Mouse (Mus musculus): Measurements from ENCODE around the gene Igdcc4. TPM values are rescaled to one million over a fixed set of nuclear protein-coding genes. Genes with fewer than 3 reads are reported as not detected.

Igdcc4 gene
- polyA plus RNA-seq, 2 experiments: 4.5 to 4.6 TPM

GRCm38 (mm10) chr9:65168952-65169351 lies 67.7 kb downstream of the Igdcc4 start:
- H3K27ac ChIP-seq: no peak overlapping the region
- H3K9me3 ChIP-seq (ENCODE audit: control insufficient read depth, low read length): no peaks in the 10 kb centered on the region
- H3K9ac ChIP-seq (replicated peaks): no peak overlapping the region
- H3K4me1 ChIP-seq (replicated peaks; ENCODE audit: control insufficient read depth in 2 of 2, insufficient read depth in 2 of 2, low read length in 1 of 2): no peaks in the 10 kb centered on the region
- DNase-seq (ENCODE audit: low read depth in 3 of 3, low spot score in 3 of 3) (no peak), ATAC-seq (ENCODE audit: insufficient read depth) (no peak)
- TF ChIP-seq EP300 (IDR thresholded peaks at IDR 0.05; ENCODE audit: low read depth) (no peak), CTCF (IDR thresholded peaks at IDR 0.05; ENCODE audit: low read depth) (no peak)
- no peak overlapping the region for H3K4me3 ChIP-seq (ENCODE audit: insufficient read depth in 1 of 2, low read depth in 2 of 2, low read length in 2 of 2)
- H3K36me3 ChIP-seq (replicated peaks; ENCODE audit: control insufficient read depth, insufficient read depth, low read depth): no peaks in the 10 kb centered on the region
- WGBS (ENCODE audit: insufficient replicate concordance): 47% methylated on average over 4 of the region's 4 CpGs
- H3K4me2 ChIP-seq (ENCODE audit: low read depth): no peak overlapping the region
- peaks cover 5% of the 10 kb centered on the region for H3K27me3 ChIP-seq (ENCODE audit: control insufficient read depth, insufficient read depth, low read length)

DNA sequence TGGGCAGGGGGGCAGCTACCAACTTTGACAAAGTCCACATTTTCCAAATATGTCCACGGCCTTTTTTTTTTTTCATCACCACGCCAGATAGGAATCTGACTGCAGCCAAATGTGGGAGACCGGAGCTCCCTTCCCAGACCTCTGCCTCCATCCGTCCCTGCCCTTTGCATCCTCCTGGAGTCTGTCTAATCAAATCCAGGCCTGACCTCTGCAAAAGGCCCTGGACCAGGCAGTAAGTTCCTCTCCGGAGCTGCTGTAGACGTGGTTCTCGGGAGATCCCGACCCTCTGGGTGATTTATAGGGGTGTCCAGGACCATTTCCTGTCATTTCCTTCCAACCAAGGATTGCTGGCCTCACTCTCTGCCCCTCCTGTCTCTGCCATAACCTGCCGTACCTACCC lies 71.4 kb downstream of the Igdcc4 start:
- H3K27me3 ChIP-seq (ENCODE audit: control insufficient read depth, insufficient read depth, low read length): no peaks in the 10 kb centered on the region
- no peaks in the 10 kb centered on the region for H3K9me3 ChIP-seq (ENCODE audit: control insufficient read depth, low read length)
- ATAC-seq (ENCODE audit: insufficient read depth): no peak
- TF ChIP-seq CTCF (IDR thresholded peaks at IDR 0.05; ENCODE audit: low read depth): no peak
- TF ChIP-seq EP300 (IDR thresholded peaks at IDR 0.05; ENCODE audit: low read depth): no peak
- H3K27ac ChIP-seq: no peak overlapping the region
- H3K4me2 ChIP-seq (ENCODE audit: low read depth): no peak overlapping the region
- WGBS (ENCODE audit: insufficient replicate concordance): 44% methylated on average over 9 of the region's 9 CpGs
- H3K36me3 ChIP-seq (replicated peaks; ENCODE audit: control insufficient read depth, insufficient read depth, low read depth): no peaks in the 10 kb centered on the region
- H3K4me3 ChIP-seq (ENCODE audit: insufficient read depth in 1 of 2, low read depth in 2 of 2, low read length in 2 of 2): no peak overlapping the region
- H3K9ac ChIP-seq (replicated peaks): no peak overlapping the region
- no peak for DNase-seq (ENCODE audit: low read depth in 3 of 3, low spot score in 3 of 3)
- H3K4me1 ChIP-seq (replicated peaks; ENCODE audit: control insufficient read depth in 2 of 2, insufficient read depth in 2 of 2, low read length in 1 of 2): no peaks in the 10 kb centered on the region

- ATAC-seq (ENCODE audit: insufficient read depth) (no peak), DNase-seq (ENCODE audit: low read depth in 3 of 3, low spot score in 3 of 3) (no peak)
- H3K9me3 ChIP-seq (ENCODE audit: control insufficient read depth, low read length): no peaks in the 10 kb centered on the region
- TF ChIP-seq EP300 (IDR thresholded peaks at IDR 0.05; ENCODE audit: low read depth): no peak
- no peak for TF ChIP-seq CTCF (IDR thresholded peaks at IDR 0.05; ENCODE audit: low read depth)
- H3K4me1 ChIP-seq (replicated peaks; ENCODE audit: control insufficient read depth in 2 of 2, insufficient read depth in 2 of 2, low read length in 1 of 2): no peaks in the 10 kb centered on the region
- peaks cover 3% of the 10 kb centered on the region for H3K27me3 ChIP-seq (ENCODE audit: control insufficient read depth, insufficient read depth, low read length)
- H3K4me3 ChIP-seq (ENCODE audit: insufficient read depth in 1 of 2, low read depth in 2 of 2, low read length in 2 of 2): no peak overlapping the region
- WGBS (ENCODE audit: insufficient replicate concordance): 51% methylated on average over 5 of the region's 5 CpGs
- no peak overlapping the region for H3K9ac ChIP-seq (replicated peaks)
- H3K4me2 ChIP-seq (ENCODE audit: low read depth): no peak overlapping the region
- no peak overlapping the region for H3K27ac ChIP-seq
- H3K36me3 ChIP-seq (replicated peaks; ENCODE audit: control insufficient read depth, insufficient read depth, low read depth): no peaks in the 10 kb centered on the region
Measured at GRCm38 (mm10) chr9:65175234-65175938, 74.1 kb downstream of the Igdcc4 start.

DNA sequence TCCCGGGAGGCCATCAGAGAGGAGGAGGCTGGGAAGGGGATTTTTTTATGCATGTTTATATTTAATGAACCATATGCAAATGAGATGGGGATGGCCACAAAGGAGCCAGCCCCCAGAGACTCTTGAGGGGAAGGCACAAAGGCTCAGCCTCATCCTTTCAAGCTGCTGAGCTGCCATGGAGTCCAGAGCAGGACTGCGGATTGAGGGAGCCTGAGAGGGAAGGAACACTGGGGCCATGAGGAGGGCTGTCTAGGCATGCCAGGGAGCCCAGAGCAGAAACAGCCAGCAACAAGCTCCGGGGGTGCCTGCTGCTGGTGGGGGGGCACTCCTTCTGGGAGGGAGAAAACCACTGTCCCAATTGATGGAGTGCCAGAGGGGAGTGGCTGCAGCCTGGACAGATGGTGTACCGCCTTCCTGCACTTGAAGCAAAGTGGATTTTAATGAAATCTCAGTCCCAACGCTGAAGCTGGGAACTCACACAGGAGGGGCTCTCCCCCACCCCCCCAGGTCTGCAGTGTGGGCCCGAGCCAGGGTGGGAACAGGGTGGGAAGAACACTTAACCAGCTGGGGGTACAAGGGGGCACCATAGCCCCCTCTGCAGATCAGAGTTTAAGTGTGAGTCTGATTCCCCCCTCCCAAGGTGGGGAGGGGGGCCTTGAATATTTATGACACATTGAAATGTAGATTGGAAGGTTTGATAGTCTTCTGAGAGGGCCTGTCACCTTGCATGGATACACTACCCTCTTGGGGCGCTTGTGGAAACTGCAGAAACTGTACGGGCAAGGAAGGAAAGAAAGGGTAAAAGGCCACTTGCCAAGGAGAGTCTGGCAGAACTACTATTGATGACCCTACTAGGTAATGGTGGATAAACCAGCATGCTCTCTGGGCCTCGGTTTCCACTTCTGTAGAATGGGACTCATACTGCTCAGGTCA lies 74.9 kb downstream of the Igdcc4 start:
- DNase-seq (ENCODE audit: low read depth in 3 of 3, low spot score in 3 of 3) (no peak), ATAC-seq (ENCODE audit: insufficient read depth) (no peak)
- Histone ChIP-seq H3K27ac (no peak overlapping the region), H3K9ac (replicated peaks) (no peak overlapping the region), H3K4me2 (ENCODE audit: low read depth) (no peak overlapping the region), H3K27me3 (ENCODE audit: control insufficient read depth, insufficient read depth, low read length) (peaks cover 3% of the 10 kb centered on the region), H3K36me3 (replicated peaks; ENCODE audit: control insufficient read depth, insufficient read depth, low read depth) (no peaks in the 10 kb centered on the region), H3K9me3 (ENCODE audit: control insufficient read depth, low read length) (no peaks in the 10 kb centered on the region), H3K4me3 (ENCODE audit: insufficient read depth in 1 of 2, low read depth in 2 of 2, low read length in 2 of 2) (no peak overlapping the region), H3K4me1 (replicated peaks; ENCODE audit: control insufficient read depth in 2 of 2, insufficient read depth in 2 of 2, low read length in 1 of 2) (no peaks in the 10 kb centered on the region)
- TF ChIP-seq EP300 (IDR thresholded peaks at IDR 0.05; ENCODE audit: low read depth): no peak
- no peak for TF ChIP-seq CTCF (IDR thresholded peaks at IDR 0.05; ENCODE audit: low read depth)
- WGBS (ENCODE audit: insufficient replicate concordance): 40% methylated on average over 9 of the region's 9 CpGs

DNA sequence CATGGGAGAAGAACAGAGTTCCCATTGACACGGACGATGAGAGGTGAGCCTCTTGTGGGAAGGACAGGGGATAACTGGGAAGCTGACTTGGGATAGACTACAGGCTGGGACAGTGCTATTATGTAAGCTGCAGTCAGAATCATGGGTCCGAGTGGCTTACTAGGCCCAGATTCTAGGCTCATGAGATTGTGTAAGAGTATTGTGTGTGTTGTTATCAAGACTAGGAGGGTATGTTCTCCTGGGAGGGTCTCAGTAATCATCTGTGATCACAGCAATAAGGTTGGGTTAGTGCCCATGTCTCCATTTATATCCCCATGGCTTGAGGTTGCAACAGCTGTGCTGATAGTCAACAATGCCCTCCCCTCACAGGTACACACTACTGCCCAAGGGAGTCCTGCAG lies 76.2 kb downstream of the Igdcc4 start:
- H3K36me3 ChIP-seq (replicated peaks; ENCODE audit: control insufficient read depth, insufficient read depth, low read depth): no peaks in the 10 kb centered on the region
- TF ChIP-seq CTCF (IDR thresholded peaks at IDR 0.05; ENCODE audit: low read depth) (no peak), EP300 (IDR thresholded peaks at IDR 0.05; ENCODE audit: low read depth) (no peak)
- 56% methylated on average over 3 of the region's 3 CpGs for WGBS (ENCODE audit: insufficient replicate concordance)

More for the DNA sequence above, 76.2 kb downstream of the Igdcc4 start:
- DNase-seq (ENCODE audit: low read depth in 3 of 3, low spot score in 3 of 3) (no peak), ATAC-seq (ENCODE audit: insufficient read depth) (no peak)
- Histone ChIP-seq H3K4me3 (ENCODE audit: insufficient read depth in 1 of 2, low read depth in 2 of 2, low read length in 2 of 2) (no peak overlapping the region), H3K4me1 (replicated peaks; ENCODE audit: control insufficient read depth in 2 of 2, insufficient read depth in 2 of 2, low read length in 1 of 2) (no peaks in the 10 kb centered on the region), H3K27me3 (ENCODE audit: control insufficient read depth, insufficient read depth, low read length) (peaks cover 3% of the 10 kb centered on the region), H3K4me2 (ENCODE audit: low read depth) (no peak overlapping the region), H3K9ac (replicated peaks) (no peak overlapping the region), H3K9me3 (ENCODE audit: control insufficient read depth, low read length) (no peaks in the 10 kb centered on the region), H3K27ac (no peak overlapping the region)

All from liver, embryonic 14.5 days (tissue).